Mouse (Mus musculus): ENCODE measurements around the gene Olfr884. TPM values are rescaled to one million over a fixed set of nuclear protein-coding genes. Genes with fewer than 3 reads are reported as not detected.

Gene Olfr884
- not detected in 2 replicates for polyA plus RNA-seq (2015; fragmentation: Nextera tagmentation; extraction: Ambion mirVana)

DNA sequence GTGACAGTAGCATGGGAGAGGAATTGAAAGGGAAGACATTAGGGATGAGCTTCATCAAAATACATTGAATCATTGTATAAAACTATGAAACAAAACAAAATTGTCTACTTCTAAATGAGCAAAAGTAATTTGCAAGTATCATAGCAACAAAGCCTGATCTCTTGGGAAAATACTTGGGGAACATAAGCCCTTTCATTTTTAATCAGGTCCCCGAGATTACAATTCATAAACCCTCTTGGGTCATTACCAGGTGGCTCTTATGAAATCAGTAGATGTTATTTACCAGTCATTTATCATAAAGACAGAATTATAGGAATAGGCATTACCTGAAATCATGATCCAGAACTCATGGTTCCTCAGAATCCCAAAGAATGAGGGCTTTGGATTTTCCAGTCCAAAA, at the start of gene Olfr884:
TSS of gene Olfr884 (plus strand) at position 301 of the 400 bp plus-strand sequence.
- no peaks in the 10 kb centered on the region for H3K4me1 ChIP-seq (replicated peaks)
- 60% methylated on average over 1 of the region's 1 CpGs for WGBS
- no peak within 1 kb of the TSS for H3K9ac ChIP-seq
- H3K9me3 ChIP-seq = no peaks in the 10 kb centered on the region
- no peak within 1 kb of the TSS for H3K27ac ChIP-seq (replicated peaks)
- H3K4me3 ChIP-seq = no peak within 1 kb of the TSS
- no peaks in the 10 kb centered on the region for H3K36me3 ChIP-seq
- no peaks in the 10 kb centered on the region for H3K27me3 ChIP-seq
- no peak for ATAC-seq (ENCODE audit: low FRiP score, low read depth)
- no peak within 1 kb of the TSS for H3K4me2 ChIP-seq

- Histone ChIP-seq H3K4me1 (replicated peaks) (no peaks in the 10 kb centered on the region), H3K9me3 (no peaks in the 10 kb centered on the region), H3K9ac (no peak overlapping the region), H3K4me3 (no peak overlapping the region), H3K4me2 (no peak overlapping the region), H3K36me3 (no peaks in the 10 kb centered on the region), H3K27ac (replicated peaks) (no peak overlapping the region), H3K27me3 (no peaks in the 10 kb centered on the region)
- WGBS = 67% methylated on average over 2 of the region's 2 CpGs
- no peak for ATAC-seq (ENCODE audit: low FRiP score, low read depth)
Measured at GRCm38 (mm10) chr9:37998581-37999204, 47.7 kb upstream of the Olfr884 start.

DNA sequence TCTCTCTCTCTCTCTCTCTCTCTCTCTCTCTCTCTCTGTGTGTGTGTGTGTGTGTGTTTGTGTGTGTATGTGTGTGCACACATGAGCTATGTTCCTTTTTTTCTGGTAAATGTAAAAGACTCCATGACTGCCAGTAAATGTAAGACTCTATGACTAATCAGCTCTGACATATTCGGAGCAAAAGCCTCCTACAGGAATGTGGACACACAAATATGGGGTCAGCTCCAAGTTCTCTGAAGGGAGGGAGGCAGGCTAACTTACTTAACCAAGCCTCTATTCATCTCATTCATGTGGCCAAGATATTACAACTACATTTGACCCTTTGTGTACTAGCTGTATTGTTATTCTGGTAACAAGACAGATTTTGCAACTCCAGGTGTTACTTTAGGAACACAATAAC, 46.3 kb upstream of the Olfr884 start:
- Histone ChIP-seq H3K4me2 (no peak overlapping the region), H3K9me3 (no peaks in the 10 kb centered on the region), H3K4me3 (no peak overlapping the region), H3K36me3 (no peaks in the 10 kb centered on the region), H3K9ac (no peak overlapping the region), H3K27ac (replicated peaks) (no peak overlapping the region), H3K27me3 (no peaks in the 10 kb centered on the region), H3K4me1 (replicated peaks) (no peaks in the 10 kb centered on the region)
- WGBS = 64% methylated on average over 1 of the region's 1 CpGs
- ATAC-seq (ENCODE audit: low FRiP score, low read depth) = no peak

DNA sequence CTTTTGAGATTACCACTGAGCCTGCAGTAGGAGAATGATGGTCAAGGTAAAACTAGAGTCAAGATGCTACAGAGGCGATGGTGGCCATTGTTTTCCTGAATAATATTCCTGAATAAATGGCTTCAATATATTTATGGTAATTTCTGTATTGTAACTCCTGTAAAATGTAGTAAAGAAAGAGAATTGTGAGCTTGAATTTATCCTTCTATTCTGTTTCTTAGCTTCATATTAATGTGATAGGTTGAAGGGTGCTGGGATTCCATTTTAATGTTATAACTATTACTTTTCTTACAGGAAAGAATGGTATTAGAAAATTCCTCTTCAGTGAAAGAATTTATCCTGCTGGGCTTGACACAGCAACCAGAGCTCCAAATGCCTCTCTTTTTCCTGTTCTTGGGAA, 20.8 kb upstream of the Olfr884 start, which contains the start of gene Olfr883:
TSS of gene Olfr883 (plus strand) at position 301 of the 400 bp plus-strand sequence.
- 95% methylated on average over 1 of the region's 1 CpGs for WGBS
- Histone ChIP-seq H3K4me1 (replicated peaks) (no peaks in the 10 kb centered on the region), H3K9me3 (no peaks in the 10 kb centered on the region), H3K27ac (replicated peaks) (no peak within 1 kb of the TSS), H3K9ac (no peak within 1 kb of the TSS), H3K4me2 (no peak within 1 kb of the TSS), H3K4me3 (no peak within 1 kb of the TSS), H3K36me3 (no peaks in the 10 kb centered on the region), H3K27me3 (no peaks in the 10 kb centered on the region)
- ATAC-seq (ENCODE audit: low FRiP score, low read depth) = no peak

DNA sequence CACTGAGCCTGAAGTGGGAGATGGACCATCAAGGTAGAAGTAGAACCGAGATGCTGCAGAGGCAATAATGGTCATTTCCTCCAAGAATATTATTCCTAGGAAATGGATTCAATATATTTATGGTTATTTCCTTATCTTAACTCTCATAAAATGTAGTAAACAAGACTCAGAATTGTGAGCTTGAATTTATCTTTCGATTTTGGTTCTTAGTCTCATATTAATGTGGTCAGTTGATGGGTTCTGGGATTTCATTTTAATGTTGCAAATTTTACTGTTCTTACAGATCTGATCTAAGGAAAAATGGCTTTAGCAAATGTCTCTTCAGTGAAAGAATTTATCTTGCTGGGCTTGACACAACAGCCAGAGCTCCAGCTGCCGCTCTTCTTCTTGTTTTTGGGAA, 14.7 kb downstream of the Olfr884 start, which contains the start of gene Olfr885:
TSS of gene Olfr885 (plus strand) at position 301 of the 400 bp plus-strand sequence.
- no peak within 1 kb of the TSS for H3K4me2 ChIP-seq
- no peaks in the 10 kb centered on the region for H3K4me1 ChIP-seq (replicated peaks)
- H3K9me3 ChIP-seq = no peaks in the 10 kb centered on the region
- H3K27me3 ChIP-seq = no peaks in the 10 kb centered on the region
- no peaks in the 10 kb centered on the region for H3K36me3 ChIP-seq
- ATAC-seq (ENCODE audit: low FRiP score, low read depth) = no peak
- 95% methylated on average over 3 of the region's 3 CpGs for WGBS
- H3K4me3 ChIP-seq = no peak within 1 kb of the TSS
- no peak within 1 kb of the TSS for H3K27ac ChIP-seq (replicated peaks)
- H3K9ac ChIP-seq = no peak within 1 kb of the TSS

DNA sequence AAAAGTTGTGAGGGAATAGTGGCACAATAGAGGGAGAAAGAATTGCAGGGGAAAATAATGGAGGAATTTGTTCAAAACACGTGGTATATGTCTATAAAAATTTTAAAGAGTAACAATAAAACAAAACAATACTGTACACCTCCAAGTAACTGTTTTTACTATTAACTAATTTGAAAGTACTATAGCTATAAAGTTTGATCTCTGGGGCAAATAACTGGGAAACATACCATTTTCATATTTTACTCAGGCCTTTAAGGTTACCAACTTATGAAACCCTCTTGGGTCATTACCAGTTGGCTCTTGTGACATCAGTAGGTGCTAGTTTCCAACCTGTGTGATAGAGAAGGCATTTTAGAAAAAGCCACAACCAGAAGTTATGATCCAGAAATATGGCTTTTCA, 37.4 kb downstream of the Olfr884 start, which contains the start of gene Olfr887:
TSS of gene Olfr887 (plus strand) at position 301 of the 400 bp plus-strand sequence.
- H3K36me3 ChIP-seq = no peaks in the 10 kb centered on the region
- H3K27me3 ChIP-seq = no peaks in the 10 kb centered on the region
- H3K9me3 ChIP-seq = no peaks in the 10 kb centered on the region
- H3K4me1 ChIP-seq (replicated peaks) = no peaks in the 10 kb centered on the region
- H3K4me2 ChIP-seq = no peak within 1 kb of the TSS
- no peak for ATAC-seq (ENCODE audit: low FRiP score, low read depth)
- 92% methylated on average over 1 of the region's 1 CpGs for WGBS
- H3K27ac ChIP-seq (replicated peaks) = no peak within 1 kb of the TSS
- no peak within 1 kb of the TSS for H3K4me3 ChIP-seq
- no peak within 1 kb of the TSS for H3K9ac ChIP-seq

Other genes with a start within 250 kb of the Olfr884 start
- gene Olfr876, start 243.5 kb upstream of the Olfr884 start, polyA plus RNA-seq (2015; fragmentation: Nextera tagmentation; extraction: Ambion mirVana) = not detected in 2 replicates
- gene Olfr877, start 192.3 kb upstream of the Olfr884 start, polyA plus RNA-seq (2015; fragmentation: Nextera tagmentation; extraction: Ambion mirVana) = not detected in 2 replicates
- gene Olfr145, start 149.8 kb upstream of the Olfr884 start, polyA plus RNA-seq (2015; fragmentation: Nextera tagmentation; extraction: Ambion mirVana) = not detected in 2 replicates
- gene Olfr878, start 128.7 kb upstream of the Olfr884 start, polyA plus RNA-seq (2015; fragmentation: Nextera tagmentation; extraction: Ambion mirVana) = not detected in 2 replicates
- not detected in 2 replicates for gene Olfr881, start 54.7 kb upstream of the Olfr884 start, polyA plus RNA-seq (2015; fragmentation: Nextera tagmentation; extraction: Ambion mirVana)
- not detected in 2 replicates for gene Olfr883, start 20.7 kb upstream of the Olfr884 start, polyA plus RNA-seq (2015; fragmentation: Nextera tagmentation; extraction: Ambion mirVana)
- gene Olfr885, start 14.8 kb downstream of the Olfr884 start, polyA plus RNA-seq (2015; fragmentation: Nextera tagmentation; extraction: Ambion mirVana) = not detected in 2 replicates
- gene Olfr887, start 37.5 kb downstream of the Olfr884 start, polyA plus RNA-seq (2015; fragmentation: Nextera tagmentation; extraction: Ambion mirVana) = not detected in 2 replicates
- gene Olfr888, start 61.6 kb downstream of the Olfr884 start, polyA plus RNA-seq (2015; fragmentation: Nextera tagmentation; extraction: Ambion mirVana) = not detected in 2 replicates
- 0.10 TPM in 2 replicates for gene Olfr889, start 68.6 kb downstream of the Olfr884 start, polyA plus RNA-seq (2015; fragmentation: Nextera tagmentation; extraction: Ambion mirVana)
- gene Olfr890, start 96.0 kb downstream of the Olfr884 start, polyA plus RNA-seq (2015; fragmentation: Nextera tagmentation; extraction: Ambion mirVana) = not detected in 2 replicates
- gene Olfr891, start 134.3 kb downstream of the Olfr884 start, polyA plus RNA-seq (2015; fragmentation: Nextera tagmentation; extraction: Ambion mirVana) = not detected in 2 replicates
- not detected in 2 replicates for gene Olfr893, start 161.8 kb downstream of the Olfr884 start, polyA plus RNA-seq (2015; fragmentation: Nextera tagmentation; extraction: Ambion mirVana)
- not detected in 2 replicates for gene Olfr894, start 171.5 kb downstream of the Olfr884 start, polyA plus RNA-seq (2015; fragmentation: Nextera tagmentation; extraction: Ambion mirVana)
- gene Olfr143, start 206.2 kb downstream of the Olfr884 start, polyA plus RNA-seq (2015; fragmentation: Nextera tagmentation; extraction: Ambion mirVana) = not detected in 2 replicates
- not detected in 2 replicates for gene Olfr895, start 221.3 kb downstream of the Olfr884 start, polyA plus RNA-seq (2015; fragmentation: Nextera tagmentation; extraction: Ambion mirVana)
- gene Olfr896-ps1, start 244.6 kb downstream of the Olfr884 start, polyA plus RNA-seq (2015; fragmentation: Nextera tagmentation; extraction: Ambion mirVana) = not detected in 2 replicates